ENCODE assay signal across 8 mouse cellular contexts in the genomic region with DNA sequence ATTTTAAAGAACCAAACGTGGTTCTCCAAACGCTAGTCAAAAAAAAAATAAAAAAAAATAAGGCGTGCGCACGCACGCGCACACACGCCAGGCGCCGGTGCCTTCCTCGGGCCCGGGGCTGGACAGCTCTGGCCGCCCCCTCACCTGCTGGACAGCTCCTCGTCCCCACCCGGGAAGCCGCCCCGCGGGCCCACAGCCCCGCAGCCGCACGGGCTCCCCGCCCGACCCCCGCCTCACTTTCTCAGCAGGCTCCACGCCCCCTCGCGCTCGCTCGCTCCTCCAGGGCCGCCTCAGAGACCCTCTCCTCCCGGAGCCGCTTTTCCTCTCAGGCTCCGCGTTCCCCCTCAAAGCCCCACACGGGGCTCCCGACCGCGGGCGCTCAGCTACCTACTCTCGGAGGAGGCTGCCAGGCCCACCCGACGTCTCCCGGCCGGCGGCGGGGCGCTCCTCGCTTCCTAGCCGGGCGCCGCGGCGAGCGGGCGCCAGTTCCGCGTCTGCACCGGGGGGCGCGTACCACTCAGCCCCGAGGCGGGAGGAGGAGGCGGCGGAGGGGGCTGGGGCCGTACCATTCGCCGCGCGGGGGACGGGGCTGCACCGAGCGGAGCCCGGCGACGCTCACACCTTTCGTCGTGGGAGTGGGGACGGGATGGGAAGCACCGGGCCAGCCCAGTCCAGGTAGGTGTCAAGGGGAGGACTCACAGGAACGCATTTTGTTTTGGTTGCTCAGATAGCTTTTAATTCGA. TPM values are rescaled to one million over a fixed set of nuclear protein-coding genes. Genes with fewer than 3 reads are reported as not detected.
DNase-seq lines count a peak whose midpoint lies in the region; ATAC-seq and TF ChIP-seq lines count a peak whose summit lies in the region.

No protein-coding gene starts in this region.

- no peak for TF ChIP-seq EP300 in liver, embryonic 14.5 days (IDR thresholded peaks at IDR 0.05; ENCODE audit: low read depth)
- no peak for TF ChIP-seq EP300 in stomach, postnatal 0 days (optimal IDR thresholded peaks at IDR 0.05)

- peak overlapping the region; percentile 87 for H3K4me3 ChIP-seq in embryonic facial prominence, embryonic 11.5 days (ENCODE audit: low read depth, low read length)
- peak overlapping the region; percentile 80 for H3K4me3 ChIP-seq in heart, embryonic 10.5 days
- H3K4me3 ChIP-seq in liver, embryonic 14.5 days (ENCODE audit: insufficient read depth in 1 of 2, low read depth in 2 of 2, low read length in 2 of 2), result peak overlapping the region; percentile 61 to 98
- peak overlapping the region; percentile 92 for H3K4me3 ChIP-seq in stomach, postnatal 0 days (ENCODE audit: low read depth, low read length)

- H3K27ac ChIP-seq in embryonic facial prominence, embryonic 11.5 days (replicated peaks; ENCODE audit: low read depth, low read length), result peak overlapping the region; percentile 72
- peak overlapping the region; percentile 80 for H3K27ac ChIP-seq in heart, embryonic 10.5 days
- H3K27ac ChIP-seq in liver, embryonic 14.5 days, result peak overlapping the region; percentile 34
- peak overlapping the region; percentile 86 for H3K27ac ChIP-seq in stomach, postnatal 0 days (replicated peaks)

- no peaks in the 10 kb centered on the region for H3K4me1 ChIP-seq in embryonic facial prominence, embryonic 11.5 days (ENCODE audit: control insufficient read depth, insufficient read depth, low read length)
- H3K4me1 ChIP-seq in heart, embryonic 10.5 days, result peaks cover 25% of the 10 kb centered on the region
- peaks cover 7 to 11% of the 10 kb centered on the region in 2 experiments for H3K4me1 ChIP-seq in liver, embryonic 14.5 days (replicated peaks; ENCODE audit: control insufficient read depth in 2 of 2, insufficient read depth in 2 of 2, low read length in 1 of 2)
- H3K4me1 ChIP-seq in stomach, postnatal 0 days (replicated peaks; ENCODE audit: control insufficient read depth, insufficient read depth), result 0 out of 2 replicates have a peak, but pooled peaks cover 3% of the 10 kb centered on the region

- peak overlapping the region; percentile 68 for H3K9ac ChIP-seq in embryonic facial prominence, embryonic 11.5 days (replicated peaks; ENCODE audit: low read length)
- H3K9ac ChIP-seq in liver, embryonic 14.5 days (replicated peaks), result peak overlapping the region; percentile 89
- peak overlapping the region; percentile 79 for H3K9ac ChIP-seq in stomach, postnatal 0 days (ENCODE audit: low read length)

- peak; percentile 54 to 64 for DNase-seq in urinary bladder, adult 18-20 months (ENCODE audit: low spot score in 2 of 2)
- no peak for DNase-seq in urinary bladder, postnatal 10 days (ENCODE audit: low spot score)
- peak; percentile 84 for DNase-seq in embryonic facial prominence, embryonic 11.5 days (ENCODE audit: low spot score)
- DNase-seq in heart, embryonic 10.5 days (ENCODE audit: low spot score), result peak; percentile 88
- peak; percentile 84 for DNase-seq in kidney, postnatal 14 days
- DNase-seq in liver, embryonic 14.5 days (ENCODE audit: low read depth in 3 of 3, low spot score in 3 of 3), result peak in 1 of 3 experiments; percentile 54
- peak; percentile 87 for DNase-seq in neural tube, embryonic 10.5 days (ENCODE audit: extremely low spot score, low spot score)
- DNase-seq in stomach, postnatal 0 days (ENCODE audit: low spot score), result peak; percentile 85

- ATAC-seq in embryonic facial prominence, embryonic 11.5 days (replicated peaks; ENCODE audit: insufficient number of reproducible peaks, low FRiP score, low TSS enrichment, low read depth), result peak; percentile 94
- peak; percentile 91 for ATAC-seq in liver, embryonic 14.5 days (ENCODE audit: insufficient read depth)
- peak; percentile 93 for ATAC-seq in stomach, postnatal 0 days (ENCODE audit: low FRiP score, low TSS enrichment)

- H3K36me3 ChIP-seq in embryonic facial prominence, embryonic 11.5 days (replicated peaks; ENCODE audit: control insufficient read depth, insufficient read depth, low read depth, low read length), result no peaks in the 10 kb centered on the region
- peaks cover 8% of the 10 kb centered on the region for H3K36me3 ChIP-seq in heart, embryonic 10.5 days
- no peaks in the 10 kb centered on the region for H3K36me3 ChIP-seq in liver, embryonic 14.5 days (replicated peaks; ENCODE audit: control insufficient read depth, insufficient read depth, low read depth)
- no peaks in the 10 kb centered on the region for H3K36me3 ChIP-seq in stomach, postnatal 0 days (ENCODE audit: control insufficient read depth, insufficient read depth, low read length)

- H3K27me3 ChIP-seq in embryonic facial prominence, embryonic 11.5 days (ENCODE audit: control insufficient read depth, insufficient read depth, low read length), result no peaks in the 10 kb centered on the region
- H3K27me3 ChIP-seq in heart, embryonic 10.5 days (ENCODE audit: insufficient read depth, poor library complexity, severe bottlenecking), result no peaks in the 10 kb centered on the region
- H3K27me3 ChIP-seq in liver, embryonic 14.5 days (ENCODE audit: control insufficient read depth, insufficient read depth, low read length), result no peaks in the 10 kb centered on the region
- H3K27me3 ChIP-seq in stomach, postnatal 0 days (ENCODE audit: control insufficient read depth, insufficient read depth, low read length), result no peaks in the 10 kb centered on the region

- no peaks in the 10 kb centered on the region for H3K9me3 ChIP-seq in embryonic facial prominence, embryonic 11.5 days (replicated peaks; ENCODE audit: control insufficient read depth, low read length)
- no peaks in the 10 kb centered on the region for H3K9me3 ChIP-seq in heart, embryonic 10.5 days
- H3K9me3 ChIP-seq in liver, embryonic 14.5 days (ENCODE audit: control insufficient read depth, low read length), result no peaks in the 10 kb centered on the region
- H3K9me3 ChIP-seq in stomach, postnatal 0 days (ENCODE audit: control insufficient read depth, low read length), result no peaks in the 10 kb centered on the region

- TF ChIP-seq CTCF in liver, embryonic 14.5 days (IDR thresholded peaks at IDR 0.05; ENCODE audit: low read depth), result no peak
- no peak for TF ChIP-seq CTCF in stomach, postnatal 0 days (IDR thresholded peaks at IDR 0.05; ENCODE audit: low read depth)

- H3K4me2 ChIP-seq in embryonic facial prominence, embryonic 11.5 days (ENCODE audit: low read depth, low read length), result peak overlapping the region; percentile 78
- peak overlapping the region; percentile 99 for H3K4me2 ChIP-seq in liver, embryonic 14.5 days (ENCODE audit: low read depth)
- peak overlapping the region; percentile 83 for H3K4me2 ChIP-seq in stomach, postnatal 0 days (replicated peaks; ENCODE audit: low read depth)

- under 1% methylated on average over 67 of the region's 81 CpGs for whole genome bisulfite sequencing in embryonic facial prominence, embryonic 11.5 days
- WGBS in heart, embryonic 10.5 days, result under 1% methylated on average over 79 of the region's 81 CpGs
- WGBS in liver, embryonic 14.5 days (ENCODE audit: insufficient replicate concordance), result under 1% methylated on average over 79 of the region's 81 CpGs
- under 1% methylated on average over 66 of the region's 81 CpGs for WGBS in stomach, postnatal 0 days

RNA-seq across cellular contexts. Expression of a gene that starts 1.1 kb away (rescaled TPM):
- polyA plus RNA-seq in embryonic facial prominence, embryonic 11.5 days (2014; fragmentation: Nextera tagmentation; extraction: Ambion mirVana), result 7.9 and 8.0 TPM in 2 replicates
- polyA plus RNA-seq in heart, embryonic 10.5 days (2016; fragmentation: Nextera tagmentation; extraction: Ambion mirVana), result 6.8 and 7.7 TPM in 2 replicates
- polyA plus RNA-seq in liver, embryonic 14.5 days (2012; rRNA removed), result 6.3 and 7.1 TPM in 2 replicates
- 2.7 and 4.8 TPM in 2 replicates for polyA plus RNA-seq in liver, embryonic 14.5 days (2014; fragmentation: Nextera tagmentation; extraction: Ambion mirVana)
- polyA plus RNA-seq in stomach, postnatal 0 days (2015; fragmentation: Nextera tagmentation; extraction: Ambion mirVana), result 7.5 and 8.7 TPM in 2 replicates

RNA-seq across cellular contexts. Expression of a gene that starts 20.1 kb away (rescaled TPM):
- polyA plus RNA-seq in embryonic facial prominence, embryonic 11.5 days (2014; fragmentation: Nextera tagmentation; extraction: Ambion mirVana), result 0.91 and 0.95 TPM in 2 replicates
- 1.9 and 4.5 TPM in 2 replicates for polyA plus RNA-seq in heart, embryonic 10.5 days (2016; fragmentation: Nextera tagmentation; extraction: Ambion mirVana)
- polyA plus RNA-seq in liver, embryonic 14.5 days (2012; rRNA removed), result 14.0 and 14.2 TPM in 2 replicates
- 12.7 and 14.3 TPM in 2 replicates for polyA plus RNA-seq in liver, embryonic 14.5 days (2014; fragmentation: Nextera tagmentation; extraction: Ambion mirVana)
- 1.8 and 2.2 TPM in 2 replicates for polyA plus RNA-seq in stomach, postnatal 0 days (2015; fragmentation: Nextera tagmentation; extraction: Ambion mirVana)

RNA-seq across cellular contexts. Expression of a gene that starts 20.1 kb away (rescaled TPM):
- polyA plus RNA-seq in embryonic facial prominence, embryonic 11.5 days (2014; fragmentation: Nextera tagmentation; extraction: Ambion mirVana), result 31.1 and 37.2 TPM in 2 replicates
- 17.6 and 24.2 TPM in 2 replicates for polyA plus RNA-seq in heart, embryonic 10.5 days (2016; fragmentation: Nextera tagmentation; extraction: Ambion mirVana)
- polyA plus RNA-seq in liver, embryonic 14.5 days (2012; rRNA removed), result 5.9 and 7.2 TPM in 2 replicates
- polyA plus RNA-seq in liver, embryonic 14.5 days (2014; fragmentation: Nextera tagmentation; extraction: Ambion mirVana), result 8.9 and 10.1 TPM in 2 replicates
- 11.6 and 13.5 TPM in 2 replicates for polyA plus RNA-seq in stomach, postnatal 0 days (2015; fragmentation: Nextera tagmentation; extraction: Ambion mirVana)

RNA-seq across cellular contexts. Expression of a gene that starts 54.2 kb away (rescaled TPM):
- 11.4 and 12.6 TPM in 2 replicates for polyA plus RNA-seq in embryonic facial prominence, embryonic 11.5 days (2014; fragmentation: Nextera tagmentation; extraction: Ambion mirVana)
- polyA plus RNA-seq in heart, embryonic 10.5 days (2016; fragmentation: Nextera tagmentation; extraction: Ambion mirVana), result 7.3 and 9.4 TPM in 2 replicates
- 8.5 and 9.0 TPM in 2 replicates for polyA plus RNA-seq in liver, embryonic 14.5 days (2012; rRNA removed)
- polyA plus RNA-seq in liver, embryonic 14.5 days (2014; fragmentation: Nextera tagmentation; extraction: Ambion mirVana), result 4.9 and 5.9 TPM in 2 replicates
- 11.0 and 12.5 TPM in 2 replicates for polyA plus RNA-seq in stomach, postnatal 0 days (2015; fragmentation: Nextera tagmentation; extraction: Ambion mirVana)

Comparison
In these comparisons a context has a peak if more than half of its experiments do, and no peak if none do; other contexts are left out.
1. H3K27ac ChIP-seq: peak in every context shown above with its lines; median percentile 86 in stomach, postnatal 0 days; 80 in heart, embryonic 10.5 days; 72 in embryonic facial prominence, embryonic 11.5 days; 34 in liver, embryonic 14.5 days.